Mouse (Mus musculus) sigmoid colon, adult 10 weeks (tissue): ENCODE results near the gene Max. TPM values are rescaled to one million over a fixed set of nuclear protein-coding genes. Genes with fewer than 3 reads are reported as not detected.

Experiments
- polyA plus RNA-seq: library from polyadenylated mRNA; stranded (reverse); fragments of 350-450 nt; fragmentation: Illumina TruSeq; extraction: RNeasy Lipid Tissue Mini Kit (QIAGEN cat#74804); gene quantifications from one replicate; pipeline ENCODE4 v1.2.3, GENCODE M21; 2014; ENCODE audit warnings: low read depth, low replicate concordance

The Max gene
- 326 TPM for polyA plus RNA-seq

DNA sequence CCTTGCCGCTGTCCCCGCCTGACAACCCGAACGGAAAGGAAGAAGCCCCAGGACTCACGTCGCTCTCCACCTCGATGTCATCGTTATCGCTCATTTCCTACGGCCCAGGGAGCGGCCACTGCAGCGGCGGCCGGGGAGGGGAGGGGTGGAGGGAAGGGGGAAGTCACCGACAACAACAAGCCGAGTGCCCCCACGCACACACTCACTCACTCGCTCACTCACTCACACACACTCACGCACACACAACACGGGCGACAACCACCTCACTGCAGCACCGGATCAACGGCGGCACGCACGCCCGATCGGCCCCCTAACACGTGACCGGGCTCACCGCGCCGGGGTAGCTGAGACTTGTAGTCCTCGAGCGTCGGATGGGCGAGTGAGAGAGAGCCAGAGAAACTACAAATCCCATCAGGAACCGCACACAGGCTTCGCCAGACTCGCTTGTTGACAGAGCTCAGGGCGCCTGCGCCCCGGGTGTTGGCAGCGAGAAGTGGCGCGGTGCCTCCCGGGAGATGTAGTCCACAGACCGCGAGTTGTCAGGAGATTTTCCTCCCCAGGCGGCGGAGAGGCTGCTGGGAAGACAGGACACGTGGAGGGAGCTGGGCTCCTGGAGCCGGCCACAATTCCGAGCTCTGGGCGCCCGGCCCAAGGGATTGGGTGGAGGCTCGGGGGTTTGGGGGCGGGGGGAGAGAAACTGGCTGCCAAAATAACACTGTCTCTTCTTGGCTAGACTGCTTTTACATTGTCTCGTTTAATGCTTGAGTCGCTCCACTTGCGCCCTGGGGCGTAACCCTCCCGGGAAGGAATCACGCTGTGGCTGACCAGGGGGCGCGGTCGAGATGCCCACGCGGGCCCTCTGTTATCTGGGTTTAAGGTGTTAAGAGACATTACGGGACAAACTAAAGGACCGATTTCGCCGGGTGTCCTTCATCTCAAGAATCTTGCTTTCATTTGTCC is at the start of gene Max:
TSS of gene Max (minus strand) at position 270 of the 960 bp plus-strand sequence.

Other genes with a start within 250 kb of the Max start
- 70.9 TPM for gene Churc1, start 196.7 kb downstream of the Max start, polyA plus RNA-seq
- 1.8 TPM for gene Fntb, start 196.6 kb downstream of the Max start, polyA plus RNA-seq
- 11.0 TPM for gene Gpx2, start 166.6 kb downstream of the Max start, polyA plus RNA-seq
- 38.2 TPM for gene Rab15, start 139.3 kb downstream of the Max start, polyA plus RNA-seq